Mouse (Mus musculus): ENCODE measurements around the gene Olfr893. TPM values are rescaled to one million over a fixed set of nuclear protein-coding genes. Genes with fewer than 3 reads are reported as not detected.
"Not testable (repeated sequence)": the region's sequence is repeated elsewhere in the genome, so short reads cannot be mapped to it uniquely, and the experiment has no call there.

Olfr893 gene
- polyA plus RNA-seq (2015; fragmentation: Nextera tagmentation; extraction: Ambion mirVana) = 0.16 TPM in 1 of 2 replicates, not detected in the other

DNA sequence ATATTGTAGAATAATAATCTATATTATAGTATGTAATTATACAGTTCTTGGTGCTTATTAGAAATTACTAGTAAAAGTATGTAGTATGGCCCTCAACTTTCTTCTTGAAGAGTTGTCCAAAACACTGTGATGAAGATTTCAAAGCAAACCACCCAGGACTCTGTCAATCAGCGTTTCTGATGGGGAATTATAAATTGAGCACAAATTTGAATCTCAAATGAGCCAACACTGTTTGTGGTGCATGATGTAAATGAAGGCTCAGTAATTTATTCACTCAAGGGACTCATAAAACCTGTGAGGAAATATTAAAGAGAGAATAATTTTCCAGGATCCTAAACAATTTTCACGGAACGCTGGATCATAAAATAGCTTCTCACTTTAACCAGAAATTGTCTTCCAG, at the start of gene Olfr893:
TSS of gene Olfr893 (plus strand) at position 301 of the 400 bp plus-strand sequence.
- Histone ChIP-seq H3K27me3 (no peaks in the 10 kb centered on the region), H3K4me2 (replicated peaks) (no peak within 1 kb of the TSS), H3K27ac (replicated peaks) (no peak within 1 kb of the TSS), H3K4me3 (replicated peaks) (no peak within 1 kb of the TSS), H3K4me1 (no peaks in the 10 kb centered on the region), H3K9ac (no peak within 1 kb of the TSS), H3K9me3 (replicated peaks) (no peaks in the 10 kb centered on the region), H3K36me3 (no peaks in the 10 kb centered on the region)
- WGBS = 89% methylated on average over 3 of the region's 3 CpGs
- no peak for ATAC-seq (ENCODE audit: insufficient number of reproducible peaks, low FRiP score, low TSS enrichment, low read depth)

DNA sequence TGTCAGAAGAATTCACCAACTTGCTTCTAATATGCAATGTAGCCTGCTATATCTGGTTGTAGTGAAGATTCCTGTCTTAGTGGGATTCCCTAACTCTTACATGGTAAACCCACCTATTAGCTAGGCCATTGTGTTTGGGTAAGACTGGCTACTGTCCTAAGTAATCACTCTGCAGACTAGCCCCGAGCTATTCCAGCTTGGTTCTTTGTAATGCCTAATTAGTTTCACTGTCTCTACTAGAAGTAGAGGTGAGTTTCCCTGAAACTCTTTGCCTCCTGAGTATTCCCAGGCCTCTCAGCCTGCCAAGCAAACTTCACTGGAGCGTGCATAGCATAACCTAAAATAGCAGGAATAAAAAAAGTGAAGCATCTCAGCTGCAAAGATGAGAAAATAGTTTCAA, 39.8 kb upstream of the Olfr893 start:
- H3K4me2 ChIP-seq (replicated peaks); H3K9me3 ChIP-seq (replicated peaks); ATAC-seq (ENCODE audit: insufficient number of reproducible peaks, low FRiP score, low TSS enrichment, low read depth); H3K27ac ChIP-seq (replicated peaks); H3K36me3 ChIP-seq; H3K27me3 ChIP-seq; H3K4me1 ChIP-seq; H3K9ac ChIP-seq; H3K4me3 ChIP-seq (replicated peaks): not testable (repeated sequence)
- WGBS = 47% methylated on average over 2 of the region's 2 CpGs

DNA sequence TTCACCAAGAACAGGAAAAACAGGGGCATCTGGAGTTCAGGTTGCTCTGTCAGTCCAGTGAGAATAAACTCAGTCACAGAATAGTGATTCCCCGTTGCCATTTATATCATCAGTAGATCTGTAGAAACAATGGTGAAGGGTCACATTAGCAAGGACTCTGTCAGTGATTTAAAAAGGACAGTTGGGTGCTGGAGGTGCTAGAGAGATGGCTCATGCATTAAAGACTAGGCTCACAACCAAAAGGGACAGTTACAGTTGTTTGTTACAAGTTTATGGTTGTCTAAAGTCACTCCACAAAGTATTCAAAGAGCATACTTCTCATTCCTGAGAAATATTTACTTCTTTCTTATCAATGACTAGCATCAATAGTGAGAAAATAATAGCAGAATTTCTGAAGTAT, 27.4 kb upstream of the Olfr893 start, which contains the start of gene Olfr891:
TSS of gene Olfr891 (minus strand) at position 101 of the 400 bp plus-strand sequence.
- no peak for ATAC-seq (ENCODE audit: insufficient number of reproducible peaks, low FRiP score, low TSS enrichment, low read depth)
- no peak within 1 kb of the TSS for H3K4me3 ChIP-seq (replicated peaks)
- H3K9me3 ChIP-seq (replicated peaks) = no peaks in the 10 kb centered on the region
- no peaks in the 10 kb centered on the region for H3K36me3 ChIP-seq
- H3K4me2 ChIP-seq (replicated peaks) = no peak within 1 kb of the TSS
- H3K27me3 ChIP-seq = no peaks in the 10 kb centered on the region
- no peaks in the 10 kb centered on the region for H3K4me1 ChIP-seq
- no peak within 1 kb of the TSS for H3K27ac ChIP-seq (replicated peaks)
- H3K9ac ChIP-seq = no peak within 1 kb of the TSS
- 71% methylated on average over 1 of the region's 1 CpGs for WGBS

DNA sequence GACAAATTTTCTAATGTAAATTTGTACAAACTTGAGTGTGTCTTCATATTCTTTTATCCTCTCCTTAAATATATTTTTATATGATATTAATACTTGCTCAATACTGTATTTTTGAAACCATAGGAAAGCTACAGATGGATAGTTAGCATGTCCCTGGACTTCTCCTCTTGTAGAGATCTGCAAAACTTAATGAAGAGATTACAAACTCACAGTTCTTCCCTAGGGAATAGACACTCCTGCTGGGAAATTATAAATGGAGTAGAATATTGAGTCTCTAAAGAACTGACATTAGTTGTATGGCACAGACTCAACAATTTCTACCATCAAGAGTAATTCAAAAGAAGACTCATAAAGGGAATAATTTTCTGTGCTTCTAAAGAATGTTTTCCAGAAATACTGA, 9.6 kb downstream of the Olfr893 start, which contains the start of gene Olfr894:
TSS of gene Olfr894 (plus strand) at position 301 of the 400 bp plus-strand sequence.
- Histone ChIP-seq H3K27me3 (no peaks in the 10 kb centered on the region), H3K4me2 (replicated peaks) (no peak within 1 kb of the TSS), H3K4me1 (no peaks in the 10 kb centered on the region), H3K27ac (replicated peaks) (no peak within 1 kb of the TSS), H3K9me3 (replicated peaks) (no peaks in the 10 kb centered on the region), H3K36me3 (no peaks in the 10 kb centered on the region), H3K4me3 (replicated peaks) (no peak within 1 kb of the TSS), H3K9ac (no peak within 1 kb of the TSS)
- no peak for ATAC-seq (ENCODE audit: insufficient number of reproducible peaks, low FRiP score, low TSS enrichment, low read depth)

DNA sequence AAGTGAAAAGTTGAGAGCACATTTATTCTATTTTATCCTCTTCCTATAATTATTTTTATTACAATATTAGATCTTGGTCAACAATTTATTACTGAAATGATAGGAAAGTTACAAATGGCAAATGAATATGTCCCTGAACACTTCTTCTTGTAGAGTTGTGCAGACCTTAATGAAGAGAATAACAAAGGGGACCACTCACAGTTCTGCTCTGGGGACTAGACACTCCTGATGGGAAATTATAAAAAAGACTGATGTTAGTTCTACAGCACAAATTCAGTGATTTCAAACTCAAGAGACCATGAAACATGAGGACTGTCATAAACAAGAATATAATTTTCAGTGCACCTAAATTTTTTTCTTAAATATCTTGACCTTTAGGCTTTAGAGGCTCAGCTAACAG, 44.3 kb downstream of the Olfr893 start, which contains the start of gene Olfr143:
TSS of gene Olfr143 (plus strand) at position 301 of the 400 bp plus-strand sequence.
- H3K36me3 ChIP-seq = no peaks in the 10 kb centered on the region
- ATAC-seq (ENCODE audit: insufficient number of reproducible peaks, low FRiP score, low TSS enrichment, low read depth) = no peak
- no peak within 1 kb of the TSS for H3K9ac ChIP-seq
- H3K4me3 ChIP-seq (replicated peaks) = no peak within 1 kb of the TSS
- no peaks in the 10 kb centered on the region for H3K27me3 ChIP-seq
- H3K27ac ChIP-seq (replicated peaks) = no peak within 1 kb of the TSS
- no peak within 1 kb of the TSS for H3K4me2 ChIP-seq (replicated peaks)
- no peaks in the 10 kb centered on the region for H3K9me3 ChIP-seq (replicated peaks)
- no peaks in the 10 kb centered on the region for H3K4me1 ChIP-seq

Other genes with a start within 250 kb of the Olfr893 start
- 0.11 TPM in 1 of 2 replicates, not detected in the other for gene Olfr881, start 216.5 kb upstream of the Olfr893 start, polyA plus RNA-seq (2015; fragmentation: Nextera tagmentation; extraction: Ambion mirVana)
- not detected in 2 replicates for gene Olfr883, start 182.6 kb upstream of the Olfr893 start, polyA plus RNA-seq (2015; fragmentation: Nextera tagmentation; extraction: Ambion mirVana)
- gene Olfr884, start 161.8 kb upstream of the Olfr893 start, polyA plus RNA-seq (2015; fragmentation: Nextera tagmentation; extraction: Ambion mirVana) = 0.33 TPM in 1 of 2 replicates, not detected in the other
- gene Olfr885, start 147.0 kb upstream of the Olfr893 start, polyA plus RNA-seq (2015; fragmentation: Nextera tagmentation; extraction: Ambion mirVana) = 0.23 TPM in 1 of 2 replicates, not detected in the other
- gene Olfr887, start 124.3 kb upstream of the Olfr893 start, polyA plus RNA-seq (2015; fragmentation: Nextera tagmentation; extraction: Ambion mirVana) = not detected in 2 replicates
- gene Olfr888, start 100.2 kb upstream of the Olfr893 start, polyA plus RNA-seq (2015; fragmentation: Nextera tagmentation; extraction: Ambion mirVana) = not detected in 2 replicates
- 0.12 TPM in 2 replicates for gene Olfr889, start 93.2 kb upstream of the Olfr893 start, polyA plus RNA-seq (2015; fragmentation: Nextera tagmentation; extraction: Ambion mirVana)
- gene Olfr890, start 65.8 kb upstream of the Olfr893 start, polyA plus RNA-seq (2015; fragmentation: Nextera tagmentation; extraction: Ambion mirVana) = 0.05 TPM in 1 of 2 replicates, not detected in the other
- gene Olfr891, start 27.5 kb upstream of the Olfr893 start, polyA plus RNA-seq (2015; fragmentation: Nextera tagmentation; extraction: Ambion mirVana) = not detected in 2 replicates
- not detected in 2 replicates for gene Olfr894, start 9.7 kb downstream of the Olfr893 start, polyA plus RNA-seq (2015; fragmentation: Nextera tagmentation; extraction: Ambion mirVana)
- not detected in 2 replicates for gene Olfr143, start 44.4 kb downstream of the Olfr893 start, polyA plus RNA-seq (2015; fragmentation: Nextera tagmentation; extraction: Ambion mirVana)
- gene Olfr895, start 59.5 kb downstream of the Olfr893 start, polyA plus RNA-seq (2015; fragmentation: Nextera tagmentation; extraction: Ambion mirVana) = not detected in 2 replicates
- gene Olfr896-ps1, start 82.7 kb downstream of the Olfr893 start, polyA plus RNA-seq (2015; fragmentation: Nextera tagmentation; extraction: Ambion mirVana) = not detected in 2 replicates
- 0.20 TPM in 1 of 2 replicates, not detected in the other for gene Olfr25, start 120.7 kb downstream of the Olfr893 start, polyA plus RNA-seq (2015; fragmentation: Nextera tagmentation; extraction: Ambion mirVana)
- gene Olfr898, start 140.0 kb downstream of the Olfr893 start, polyA plus RNA-seq (2015; fragmentation: Nextera tagmentation; extraction: Ambion mirVana) = not detected in 2 replicates
- gene Olfr250, start 158.5 kb downstream of the Olfr893 start, polyA plus RNA-seq (2015; fragmentation: Nextera tagmentation; extraction: Ambion mirVana) = 0.11 and 0.20 TPM in 2 replicates
- gene Olfr251, start 168.7 kb downstream of the Olfr893 start, polyA plus RNA-seq (2015; fragmentation: Nextera tagmentation; extraction: Ambion mirVana) = not detected in 2 replicates
- gene Olfr147, start 193.3 kb downstream of the Olfr893 start, polyA plus RNA-seq (2015; fragmentation: Nextera tagmentation; extraction: Ambion mirVana) = not detected in 2 replicates
- not detected in 2 replicates for gene Olfr901, start 221.1 kb downstream of the Olfr893 start, polyA plus RNA-seq (2015; fragmentation: Nextera tagmentation; extraction: Ambion mirVana)
- gene Olfr902, start 239.3 kb downstream of the Olfr893 start, polyA plus RNA-seq (2015; fragmentation: Nextera tagmentation; extraction: Ambion mirVana) = not detected in 2 replicates

Measured in embryonic facial prominence, embryonic 15.5 days (tissue).